Mouse (Mus musculus): ENCODE measurements around the gene Hdac11. TPM values are rescaled to one million over a fixed set of nuclear protein-coding genes. Genes with fewer than 3 reads are reported as not detected.
"Not testable (repeated sequence)": the region's sequence is repeated elsewhere in the genome, so short reads cannot be mapped to it uniquely, and the experiment has no call there.

Gene Hdac11
- 1 to 10 TPM; 6.4 to 6.9 TPM for total RNA-seq (2021)
- long read RNA-seq, experiment 1, partial matches to known transcripts: 1 of 9 reads
- long read RNA-seq, experiment 1, other reads (novel, unspliced or antisense): 4 of 9 reads
- long read RNA-seq, experiment 2, transcript Hdac11-201 (10 exons, 2,653 nt): major isoform, 6 of 7 reads
- long read RNA-seq, experiment 2, partial matches to known transcripts: 0 of 7 reads
- long read RNA-seq, experiment 2, other reads (novel, unspliced or antisense): 1 of 7 reads

DNA sequence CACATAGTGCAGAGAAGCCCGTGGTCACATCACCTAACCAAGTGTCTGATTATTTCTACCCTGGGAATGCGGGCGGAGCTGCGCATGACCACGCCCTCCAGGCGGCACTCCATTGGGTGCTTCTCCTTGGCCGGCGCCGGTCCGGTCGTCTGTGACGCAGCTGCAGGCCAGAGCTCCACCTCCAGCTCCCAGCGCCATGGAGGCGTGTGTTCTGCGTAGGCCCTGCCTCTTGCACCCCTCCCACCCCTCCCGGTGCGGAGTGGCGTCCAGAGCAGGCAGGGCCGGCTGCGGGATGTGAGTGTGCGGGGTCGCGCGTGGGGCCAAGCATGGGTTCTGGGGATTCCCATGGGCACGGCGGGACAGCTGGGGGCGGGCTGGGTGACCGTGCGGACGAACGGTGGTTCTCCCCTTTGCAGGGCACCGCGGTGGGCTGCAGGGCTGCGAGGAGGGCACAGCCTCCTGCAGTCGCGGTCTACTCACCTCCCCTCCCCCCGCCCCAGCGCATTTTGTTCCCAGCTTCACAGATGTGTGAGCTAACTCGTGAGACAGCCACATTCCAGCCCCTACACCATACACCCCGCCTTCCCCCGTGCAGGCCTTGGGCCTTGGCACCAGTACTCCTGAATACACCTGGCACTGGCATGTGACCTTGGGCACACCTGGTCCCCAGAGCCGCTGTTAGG is at the start of gene Hdac11:
Gene Hdac11 (plus strand): TSS at position 112 of the 683 bp plus-strand sequence.
- peak; percentile 92 for DNase-seq
- intact Hi-C loops (cut with DNase I; ENCODE audit: low total_unique reads): no loop called here

GRCm38 (mm10) chr6:91108301-91108916 is 48.1 kb upstream of the Hdac11 start:
- intact Hi-C loops (cut with DNase I; ENCODE audit: low total_unique reads): no loop called here

DNA sequence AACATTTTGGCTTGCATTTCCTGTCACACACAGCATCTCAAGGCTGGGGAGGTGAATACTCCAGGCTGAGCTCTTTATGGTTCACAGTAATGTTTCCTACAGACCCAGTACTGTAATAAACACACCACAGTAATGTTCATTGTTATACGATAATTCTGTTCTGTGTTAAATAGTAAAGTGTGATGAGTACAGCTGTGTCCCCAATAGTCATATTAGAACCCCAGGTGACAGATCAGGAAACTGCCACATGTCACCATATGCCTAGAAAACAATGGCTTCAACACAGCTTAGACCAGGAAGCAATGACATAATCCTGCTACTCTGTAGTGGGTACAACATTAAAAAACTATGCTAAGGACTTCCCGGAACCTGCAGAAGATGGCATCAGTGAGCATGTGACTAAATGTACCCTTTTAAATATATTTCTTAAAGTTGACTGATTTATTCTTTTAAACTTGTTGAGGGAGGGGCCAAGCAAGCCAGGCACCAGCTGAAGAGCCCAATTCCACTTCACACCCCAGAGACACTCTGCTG is 47.5 kb upstream of the Hdac11 start:
- no peak for DNase-seq
- intact Hi-C loops (cut with DNase I; ENCODE audit: low total_unique reads): no loop called here

More at GRCm38 (mm10) chr6:91108301-91108916, 48.1 kb upstream of the Hdac11 start:
- DNase-seq: no peak

GRCm38 (mm10) chr6:91109489-91109888 is 47.0 kb upstream of the Hdac11 start:
- DNase-seq: no peak
- intact Hi-C loops (cut with DNase I; ENCODE audit: low total_unique reads): no loop called here

DNA sequence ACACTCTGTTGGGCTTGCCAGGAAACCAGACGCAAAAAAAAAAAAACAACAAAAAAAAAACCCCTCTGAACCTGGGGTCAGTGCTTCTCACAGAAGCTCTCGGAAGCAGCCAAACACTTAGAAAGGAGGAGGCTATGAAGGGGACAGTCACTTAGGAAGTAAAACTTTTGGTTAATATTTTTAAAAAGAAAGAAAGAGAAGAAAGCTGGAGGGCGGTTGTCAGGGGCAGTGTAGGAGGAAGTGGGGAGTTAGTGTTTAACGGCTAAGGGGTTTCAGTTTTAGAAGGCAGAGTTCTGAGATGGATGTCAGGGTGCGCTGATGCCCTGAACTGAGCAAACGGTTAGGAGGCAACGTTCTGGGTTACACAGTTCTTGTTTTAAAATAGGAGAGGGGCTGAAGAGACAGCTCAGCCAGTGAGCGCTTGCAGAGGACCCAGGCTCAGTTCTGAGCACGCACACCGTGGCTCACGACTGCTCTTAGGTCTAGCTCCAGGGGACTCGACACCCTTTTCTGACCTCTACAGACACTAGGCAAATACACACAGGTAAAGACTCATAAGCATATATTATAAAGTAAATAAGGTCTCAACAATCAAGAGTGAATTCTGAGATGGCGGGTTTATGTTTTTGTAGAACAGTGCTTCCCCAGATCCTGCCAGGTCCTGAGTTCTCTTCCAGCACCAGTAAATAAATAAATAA is 46.0 kb upstream of the Hdac11 start:
- intact Hi-C loops (cut with DNase I; ENCODE audit: low total_unique reads): no loop called here
- no peak for DNase-seq

GRCm38 (mm10) chr6:91111141-91111953 is 45.1 kb upstream of the Hdac11 start:
- DNase-seq: no peak

GRCm38 (mm10) chr6:91111954-91112252 is 44.6 kb upstream of the Hdac11 start:
- no peak for DNase-seq
- intact Hi-C loops (cut with DNase I; ENCODE audit: low total_unique reads): no loop called here

More at GRCm38 (mm10) chr6:91111141-91111953, 45.1 kb upstream of the Hdac11 start:
- intact Hi-C loops (cut with DNase I; ENCODE audit: low total_unique reads): no loop called here

DNA sequence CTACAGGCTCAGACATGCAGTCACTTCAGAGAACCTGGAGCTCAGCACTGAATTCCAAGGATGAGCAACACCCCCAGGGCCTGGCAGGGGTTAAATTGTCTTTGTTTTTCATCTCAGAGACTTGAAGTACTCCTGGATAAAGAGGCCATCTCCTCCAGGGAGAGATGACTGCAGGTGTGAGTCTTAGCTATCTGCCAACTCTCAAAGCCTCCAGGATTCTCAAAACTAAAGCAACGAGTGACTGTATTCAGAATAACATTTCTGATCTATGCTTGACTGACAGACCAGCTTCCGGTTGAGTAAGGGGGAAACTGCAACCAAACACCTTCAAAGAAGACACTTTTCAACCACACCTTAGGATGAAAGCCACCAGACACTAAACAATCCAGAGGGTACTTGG is 41.7 kb upstream of the Hdac11 start:
- intact Hi-C loops (cut with DNase I; ENCODE audit: low total_unique reads): no loop called here
- DNase-seq: no peak

- DNase-seq: no peak
- intact Hi-C loops (cut with DNase I; ENCODE audit: low total_unique reads): no loop called here
Observed at GRCm38 (mm10) chr6:91115158-91115557, 41.3 kb upstream of the Hdac11 start.

- intact Hi-C loops (cut with DNase I; ENCODE audit: low total_unique reads): no loop called here
- no peak for DNase-seq
Observed at GRCm38 (mm10) chr6:91115863-91116243, 40.6 kb upstream of the Hdac11 start.

- intact Hi-C loops (cut with DNase I; ENCODE audit: low total_unique reads): no loop called here
- DNase-seq: peak; percentile 95
Observed at GRCm38 (mm10) chr6:91116244-91117145, 40.0 kb upstream of the Hdac11 start, which contains the start of gene Nup210. TSS of gene Nup210 (minus strand) at chr6:91116829.

DNA sequence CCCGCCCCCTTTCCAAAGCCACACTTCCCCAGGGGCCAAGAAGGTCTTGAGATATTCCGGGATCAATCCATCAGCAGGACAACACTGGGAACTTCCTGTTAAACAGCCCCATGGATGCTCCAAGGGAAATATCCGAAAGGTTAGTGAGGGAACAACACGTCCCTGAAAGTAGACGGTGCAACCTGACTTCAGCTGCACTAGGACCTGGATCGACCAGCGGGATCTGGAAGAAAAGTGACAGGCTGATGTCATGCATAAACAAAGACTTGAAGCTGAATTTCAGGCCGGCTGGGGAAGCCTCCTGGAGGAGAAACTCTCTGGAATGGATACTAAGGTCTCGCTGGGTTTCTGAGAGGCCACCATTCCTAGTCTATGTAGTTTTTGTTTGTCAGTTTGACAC is 39.3 kb upstream of the Hdac11 start:
- intact Hi-C loops (cut with DNase I; ENCODE audit: low total_unique reads): no loop called here
- no peak for DNase-seq

GRCm38 (mm10) chr6:91118526-91118925 is 37.9 kb upstream of the Hdac11 start:
- DNase-seq: no peak
- intact Hi-C loops (cut with DNase I; ENCODE audit: low total_unique reads): no loop called here

- no peak for DNase-seq
- intact Hi-C loops (cut with DNase I; ENCODE audit: low total_unique reads): no loop called here
Observed at GRCm38 (mm10) chr6:91120206-91120605, 36.3 kb upstream of the Hdac11 start.

DNA sequence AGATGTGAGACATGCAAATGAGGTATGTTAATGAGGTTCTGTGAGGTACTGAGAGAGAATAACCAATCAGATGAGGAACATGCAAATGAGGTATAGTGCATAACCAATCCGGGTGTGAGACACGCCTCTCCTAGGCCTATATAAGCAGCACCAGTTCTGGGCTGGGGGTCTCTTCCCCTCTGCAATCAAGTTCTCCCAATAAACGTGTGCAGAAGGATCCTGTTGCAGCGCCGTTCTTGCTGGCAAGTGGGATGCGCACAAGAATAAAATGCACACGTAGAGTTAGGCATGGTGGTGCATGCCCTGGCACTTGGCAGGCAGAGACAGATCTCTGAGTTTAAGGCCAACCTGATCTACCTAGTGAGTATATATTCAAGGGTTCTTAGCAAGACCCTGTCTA is 35.4 kb upstream of the Hdac11 start:
- intact Hi-C loops (cut with DNase I; ENCODE audit: low total_unique reads); DNase-seq: not testable (repeated sequence)

- no peak for DNase-seq
- intact Hi-C loops (cut with DNase I; ENCODE audit: low total_unique reads): no loop called here
Observed at GRCm38 (mm10) chr6:91123453-91123852, 33.0 kb upstream of the Hdac11 start.

GRCm38 (mm10) chr6:91124286-91125227 is 31.9 kb upstream of the Hdac11 start:
- no peak for DNase-seq
- intact Hi-C loops (cut with DNase I; ENCODE audit: low total_unique reads): no loop called here
